Mouse (Mus musculus) heart, postnatal 0 days (tissue): ENCODE results near the gene Fxyd4.

Experiments used
- CTCF ChIP-seq: IDR thresholded peaks from 2 replicates; pipeline ENCODE4 v1.5.1; 2016; ENCODE audit warnings: antibody characterized with exemption, control low read depth, low read depth
- EP300 ChIP-seq: IDR thresholded peaks from 2 replicates; pipeline ENCODE4 v1.6.1; 2016; ENCODE audit warnings: antibody characterized with exemption, low read depth

DNA sequence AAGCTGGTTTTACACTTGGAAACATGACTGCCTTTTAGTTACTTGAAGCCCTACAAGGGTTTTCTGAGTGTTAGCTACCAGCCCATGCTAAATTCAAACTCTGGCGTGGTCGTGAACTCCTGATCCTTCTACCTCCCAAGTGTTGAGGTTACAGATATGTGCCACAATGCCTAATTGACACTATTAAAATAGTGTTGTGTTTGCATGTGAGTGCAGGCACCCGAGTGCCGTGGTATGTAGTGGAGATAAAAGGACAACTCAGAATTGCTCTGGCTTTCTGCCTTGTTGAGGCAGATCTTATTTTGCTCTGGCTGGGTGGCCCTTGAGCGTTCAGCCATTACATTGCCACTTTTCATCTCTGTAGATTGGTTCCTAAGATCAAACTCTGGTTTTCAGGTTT is 8.7 kb downstream of the Fxyd4 start:
- TF ChIP-seq CTCF (no peak), EP300 (0 out of 2 replicates have a peak, but pooled peaks have one; percentile 38)
